Mouse (Mus musculus) cerebellum, adult 8-10 months (tissue): ENCODE measurements at regions not wholly inside any gene's neighbourhood (a gene's known extent, or its start where the extent isn't known, plus 50 kb on each side); places are given as distances from the start of the nearest gene placed in this dataset.

Experiments
- DNase-seq: peaks from one replicate; pipeline ENCODE4 v3.0.0; 2022

DNA sequence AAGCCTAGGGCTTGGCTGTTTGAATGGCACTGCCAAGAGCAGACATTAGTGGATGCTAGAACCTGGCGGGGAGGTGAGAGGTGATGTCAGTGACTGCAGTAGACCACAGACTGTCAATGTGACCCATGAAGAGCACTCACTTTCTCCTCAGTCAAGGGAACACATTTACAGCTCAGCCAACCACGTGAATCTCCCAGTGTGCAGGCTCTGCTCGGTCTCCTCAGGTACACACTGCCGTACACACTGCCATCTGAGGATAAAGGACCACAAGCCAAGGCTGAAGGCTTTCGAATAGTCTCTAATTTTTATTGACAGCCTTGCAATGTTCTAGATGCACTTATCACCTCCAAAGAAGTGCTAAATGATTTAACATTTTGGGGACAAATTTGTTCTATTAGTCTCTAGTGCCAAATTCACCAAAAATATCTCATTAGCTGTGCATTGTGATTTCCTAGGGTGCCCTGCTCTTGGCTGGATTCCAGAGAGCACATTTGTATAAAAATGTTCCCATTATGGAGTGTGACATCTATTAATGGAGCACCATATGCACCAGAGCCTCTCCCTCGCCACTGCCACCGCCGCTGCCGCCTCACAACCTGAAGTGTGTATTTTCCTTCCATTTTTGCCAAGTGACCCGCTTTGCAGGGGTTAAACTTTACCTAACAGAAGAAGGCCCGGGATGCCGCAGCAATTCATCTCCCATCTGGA lies 168.7 kb downstream of the Zfp326 start:
- peak; percentile 66 for DNase-seq

DNA sequence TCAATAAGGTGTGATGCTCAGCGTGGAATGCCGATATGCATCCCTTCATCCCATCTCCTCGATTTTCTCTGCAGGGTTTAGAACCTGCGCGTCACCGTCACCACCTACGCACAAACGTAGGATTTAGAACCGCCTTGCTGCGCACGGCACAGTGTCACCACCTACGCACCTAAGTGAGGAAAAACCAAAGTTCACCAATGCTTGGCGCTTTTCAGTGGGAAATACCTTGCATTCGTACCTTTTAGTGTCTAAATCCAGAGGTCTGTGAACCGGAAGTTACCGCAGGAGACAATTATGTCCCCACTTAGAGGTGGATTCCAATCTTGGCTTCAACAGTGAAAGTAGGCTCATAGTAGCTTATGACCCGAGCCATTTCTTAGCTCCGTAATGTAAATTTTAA lies 162.0 kb downstream of the Zfp326 start:
- DNase-seq: no peak

DNA sequence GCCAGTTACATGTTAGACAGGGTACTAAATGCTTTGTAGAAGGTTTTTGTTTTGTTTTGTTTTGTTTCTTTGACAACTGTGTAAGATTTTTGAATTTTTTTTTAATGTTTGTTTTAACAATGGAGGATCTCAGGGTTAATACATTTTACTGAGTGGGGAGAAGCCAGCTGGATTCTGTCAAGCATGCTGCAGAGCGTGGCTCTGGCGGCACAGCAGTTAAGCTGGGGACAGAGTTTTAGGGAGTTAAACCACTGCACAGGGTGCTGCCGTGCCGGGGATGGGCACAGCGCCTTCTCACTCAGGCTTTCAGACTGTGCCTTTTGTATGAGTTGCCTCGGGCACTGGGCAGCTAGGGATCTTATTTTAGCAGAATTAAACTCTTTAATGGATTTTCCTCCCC lies 159.8 kb downstream of the Zfp326 start:
- DNase-seq: no peak

DNA sequence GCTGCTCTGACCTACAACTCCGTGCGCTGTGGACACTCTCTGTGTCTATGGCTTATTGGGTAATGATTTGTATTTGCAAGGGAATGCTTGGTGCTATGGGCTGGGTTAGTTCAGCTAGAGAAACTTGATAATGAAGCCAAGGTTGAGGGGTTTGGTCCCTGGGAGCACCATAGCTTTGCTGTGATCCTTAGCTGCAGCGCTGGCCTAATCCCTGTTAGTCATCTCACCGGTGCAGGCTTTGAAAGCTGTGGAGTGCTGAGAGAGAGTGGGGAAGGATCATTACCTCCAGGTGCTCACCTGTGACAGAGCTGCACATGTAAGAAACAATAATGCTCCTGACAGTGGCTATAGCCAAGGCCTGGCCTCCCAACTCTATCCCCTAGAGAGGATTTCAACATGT lies 156.6 kb downstream of the Zfp326 start:
- DNase-seq: no peak

DNA sequence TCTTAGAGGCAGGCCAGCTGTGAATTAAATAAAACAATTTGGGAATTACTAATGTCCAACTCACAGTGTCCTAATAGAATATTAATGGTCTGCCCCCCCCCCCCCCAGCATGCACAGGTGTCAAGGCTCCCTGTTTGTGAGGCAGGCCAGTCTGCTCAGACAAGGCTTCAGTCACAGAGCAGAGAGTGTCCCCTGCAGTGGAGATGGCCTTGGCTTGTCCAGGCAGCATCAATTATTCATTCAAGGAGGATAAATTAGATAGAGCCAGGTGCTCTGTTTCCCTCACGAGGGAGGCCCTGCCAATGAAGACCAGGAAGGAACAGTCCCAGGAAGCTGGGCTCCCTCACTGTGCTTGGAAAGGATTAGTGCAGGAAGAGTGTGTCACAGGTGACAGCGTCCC lies 150.5 kb downstream of the Zfp326 start:
- peak; percentile 21 for DNase-seq

DNA sequence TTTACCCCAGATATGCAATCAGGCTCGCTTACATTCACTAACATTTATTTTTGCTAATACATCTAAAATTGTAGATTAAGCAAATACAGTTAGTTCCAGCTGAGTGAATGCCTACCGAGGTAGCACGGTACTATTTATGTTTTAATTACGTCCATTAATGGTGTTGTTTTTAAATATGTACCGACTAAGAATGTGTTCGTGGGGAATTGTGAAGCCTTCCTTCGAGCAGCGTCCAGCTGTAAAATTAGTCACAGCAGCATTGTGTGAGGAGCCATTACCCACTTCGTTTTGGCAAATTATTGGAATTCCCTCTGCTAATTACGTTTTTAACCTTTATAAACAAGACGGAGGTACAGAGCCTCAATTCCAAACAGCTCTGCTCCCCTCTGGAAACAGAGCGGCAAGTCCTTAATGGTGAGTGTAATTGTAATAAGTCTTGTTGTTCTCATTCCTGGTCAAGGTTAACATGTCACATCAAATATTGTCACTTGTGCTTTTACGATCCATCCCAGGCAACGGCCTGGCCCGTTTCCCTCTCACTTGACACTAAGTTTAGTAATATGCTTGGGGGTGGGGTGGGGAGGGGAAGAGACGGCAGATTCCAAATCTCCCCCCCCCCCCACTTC lies 128.0 kb downstream of the Zfp326 start:
- no peak for DNase-seq

DNA sequence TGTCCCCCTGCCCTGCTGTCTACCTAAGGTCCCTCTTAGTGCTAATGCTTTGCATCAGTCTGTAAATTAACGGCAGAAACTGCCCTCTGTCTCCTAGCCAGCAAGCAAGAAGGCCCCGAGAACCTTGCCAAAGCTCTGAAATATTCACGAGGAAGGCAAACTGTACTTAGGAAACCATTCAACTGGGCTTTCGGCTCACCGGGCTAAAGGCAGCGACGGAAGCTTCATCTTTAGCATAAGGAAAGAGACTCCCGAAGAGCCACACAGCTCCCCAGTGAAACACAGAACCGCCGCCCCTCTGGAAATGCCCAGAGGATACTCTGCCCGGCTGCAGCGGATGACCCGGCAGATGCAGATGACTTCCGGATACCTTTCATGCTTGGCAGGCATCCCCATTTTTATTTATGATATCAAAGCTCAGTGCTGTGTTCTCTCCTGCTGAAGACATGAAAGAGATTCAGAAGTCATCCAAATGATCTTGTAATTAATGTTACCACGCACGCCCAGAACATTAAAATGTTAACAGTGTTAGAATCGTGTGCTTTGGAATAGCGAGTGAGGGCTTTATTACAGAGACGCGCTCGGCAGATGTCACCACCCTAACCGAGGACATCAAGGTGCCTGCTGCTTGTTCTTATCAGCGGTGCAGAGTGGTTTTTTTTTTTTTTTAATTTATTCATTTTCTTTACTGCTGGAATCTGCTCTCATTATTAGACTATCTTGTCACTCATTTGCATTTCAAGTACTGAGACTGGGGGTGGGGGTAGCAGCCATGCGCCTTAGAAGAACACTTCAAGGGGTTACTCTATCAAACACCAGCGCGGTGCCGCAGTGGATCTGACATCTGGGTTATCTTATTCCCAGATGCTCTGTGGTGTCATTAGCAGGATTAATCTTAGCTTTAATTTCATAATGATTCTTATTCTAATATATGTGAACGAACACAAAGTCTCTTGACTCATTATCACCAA lies 127.2 kb downstream of the Zfp326 start:
- no peak for DNase-seq

DNA sequence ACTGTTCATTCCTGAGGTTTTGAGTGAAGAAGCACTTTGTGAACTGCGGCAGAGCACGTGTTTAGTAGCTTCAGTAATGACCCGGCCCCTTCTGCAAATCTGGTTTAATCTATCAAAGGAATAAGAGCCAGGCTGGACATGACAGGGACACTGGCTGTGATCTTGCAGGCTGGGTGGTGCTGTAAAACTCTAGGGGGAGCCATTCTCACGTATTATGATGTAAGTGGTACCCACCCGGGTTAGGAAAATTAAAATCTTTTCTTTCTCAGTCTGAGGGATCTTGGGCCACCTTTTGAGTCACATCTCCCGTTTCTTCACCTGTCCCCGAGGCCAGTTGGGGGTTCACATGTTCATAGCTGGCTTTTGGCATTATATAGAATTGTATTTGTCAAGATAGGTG lies 126.0 kb downstream of the Zfp326 start:
- DNase-seq: peak; percentile 56

DNA sequence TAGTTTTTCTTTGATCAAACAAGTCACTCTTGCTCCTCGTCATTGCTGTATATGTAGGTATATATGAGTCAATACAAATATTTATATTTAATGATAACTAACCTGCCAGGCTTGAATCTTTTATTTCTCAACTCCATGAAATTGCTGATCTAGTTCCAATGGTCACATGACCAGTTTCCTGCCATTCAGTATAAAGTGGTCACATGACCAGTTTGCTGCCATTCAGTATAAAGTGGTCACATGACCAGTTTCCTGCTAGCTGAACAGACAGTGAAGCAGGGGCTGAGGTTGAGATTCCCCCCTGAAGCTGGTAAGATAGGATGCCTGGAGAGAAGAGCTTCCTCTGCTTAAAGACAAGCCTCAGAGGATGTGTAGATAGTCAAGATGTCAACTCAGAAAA lies 117.9 kb downstream of the Zfp326 start:
- DNase-seq: no peak

DNA sequence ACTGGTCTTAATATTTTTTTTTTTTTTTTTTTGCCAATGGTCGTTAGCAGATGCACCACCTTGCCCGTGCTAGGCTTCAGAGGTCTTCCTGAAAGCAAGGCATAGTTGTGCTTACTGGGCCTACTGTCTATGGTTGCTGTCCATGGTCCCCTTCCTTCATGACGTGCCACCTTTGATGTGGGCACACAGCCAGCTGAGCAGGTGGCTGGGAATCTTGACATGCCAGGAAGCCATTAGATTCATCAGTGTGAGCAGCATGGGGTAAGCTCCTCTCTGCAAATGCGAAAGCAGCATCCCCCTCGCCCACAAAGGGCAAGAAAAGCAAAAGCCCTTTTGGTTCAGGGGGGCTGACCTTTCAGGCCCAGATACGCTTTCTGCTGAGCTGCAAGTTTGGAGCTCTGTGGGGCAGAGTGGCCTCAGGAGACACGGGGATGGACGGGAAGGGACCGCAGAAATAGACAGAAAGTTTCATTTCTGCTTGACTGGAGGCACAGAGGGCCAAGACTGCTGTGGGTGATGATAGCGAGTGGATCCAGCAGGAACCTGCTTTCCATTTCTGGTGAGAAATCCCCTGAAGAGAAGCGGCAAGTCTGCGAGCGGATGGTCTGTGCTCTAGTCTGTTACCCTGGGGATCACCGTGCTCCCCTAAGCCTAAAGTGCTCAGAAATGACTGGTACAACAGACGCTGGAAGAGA lies 116.8 kb downstream of the Zfp326 start:
- DNase-seq: peak; percentile 86

DNA sequence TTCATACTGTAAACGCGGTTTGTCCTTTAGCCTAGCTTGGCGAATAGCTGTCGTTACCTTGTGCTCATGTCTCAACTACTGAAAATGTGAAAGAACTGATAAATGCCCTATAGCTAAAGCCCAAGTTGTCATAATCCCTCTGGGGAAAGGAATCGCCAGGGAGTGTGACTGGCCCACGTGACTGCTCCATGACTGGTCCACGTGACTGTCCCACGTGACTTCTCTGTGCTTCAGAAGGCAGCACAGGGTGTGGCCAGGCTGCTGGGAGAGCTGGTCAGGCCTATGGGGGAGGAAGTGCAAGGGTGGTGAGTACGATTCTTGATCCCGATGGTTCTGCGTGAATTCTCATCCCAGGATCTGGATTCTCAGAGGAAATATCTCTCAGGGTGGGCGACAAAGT lies 114.4 kb downstream of the Zfp326 start:
- DNase-seq: no peak

DNA sequence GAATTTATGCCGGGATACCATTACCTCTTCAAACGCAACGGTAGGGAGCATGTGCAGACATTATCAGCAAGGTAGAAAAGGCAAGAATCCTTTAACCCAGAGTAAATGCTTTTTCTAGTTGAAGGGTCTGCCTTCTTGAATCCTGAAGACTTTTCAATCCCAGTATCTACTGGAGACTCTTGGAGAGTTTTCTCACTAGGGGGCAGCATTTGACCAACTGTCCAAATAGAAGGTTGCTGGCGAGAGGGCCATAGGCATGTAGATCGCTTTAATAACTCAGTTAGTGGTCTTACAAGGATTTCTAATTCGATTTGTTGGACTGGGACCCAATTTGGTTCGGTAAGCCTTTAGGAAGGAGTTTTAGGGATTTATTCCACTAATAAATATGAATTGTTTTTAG lies 110.0 kb downstream of the Zfp326 start:
- DNase-seq: peak; percentile 77

DNA sequence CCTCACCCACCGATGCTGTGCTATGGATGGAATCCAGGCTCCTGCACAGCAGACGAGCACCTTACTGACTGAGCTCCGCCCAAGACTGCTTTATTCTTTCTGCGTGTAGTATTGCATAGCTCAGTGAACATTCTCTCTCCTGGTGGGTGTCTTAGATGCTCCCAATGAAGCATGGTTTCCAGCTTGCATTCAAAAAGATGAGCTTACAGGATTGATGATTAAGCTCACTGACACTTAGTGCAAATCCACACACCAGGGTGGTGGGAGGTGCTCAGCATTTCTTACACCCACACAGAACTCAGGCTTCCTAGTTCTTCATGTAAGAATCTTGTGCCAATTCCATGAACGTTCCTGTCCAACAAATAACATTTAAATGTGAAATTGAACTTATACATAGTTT lies 106.8 kb downstream of the Zfp326 start:
- DNase-seq: no peak

DNA sequence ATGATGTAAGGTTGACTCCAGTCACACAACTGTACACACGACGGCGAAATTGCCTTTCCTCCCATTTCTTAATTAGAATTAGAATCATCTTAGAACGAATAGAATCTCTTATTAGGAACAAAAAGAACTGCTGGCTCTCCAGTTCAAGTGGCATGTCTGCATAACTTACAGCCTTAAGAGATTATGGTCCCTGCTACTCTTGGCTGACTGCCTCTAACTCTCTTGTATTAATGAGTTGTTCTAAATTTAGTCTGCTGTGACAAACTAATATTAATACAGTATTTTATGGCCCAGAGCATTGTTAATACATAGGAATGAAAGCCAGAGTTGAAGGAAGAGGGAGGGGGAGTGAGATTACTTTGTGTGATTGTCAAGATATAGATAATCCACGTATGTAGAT lies 100.4 kb downstream of the Zfp326 start:
- no peak for DNase-seq

DNA sequence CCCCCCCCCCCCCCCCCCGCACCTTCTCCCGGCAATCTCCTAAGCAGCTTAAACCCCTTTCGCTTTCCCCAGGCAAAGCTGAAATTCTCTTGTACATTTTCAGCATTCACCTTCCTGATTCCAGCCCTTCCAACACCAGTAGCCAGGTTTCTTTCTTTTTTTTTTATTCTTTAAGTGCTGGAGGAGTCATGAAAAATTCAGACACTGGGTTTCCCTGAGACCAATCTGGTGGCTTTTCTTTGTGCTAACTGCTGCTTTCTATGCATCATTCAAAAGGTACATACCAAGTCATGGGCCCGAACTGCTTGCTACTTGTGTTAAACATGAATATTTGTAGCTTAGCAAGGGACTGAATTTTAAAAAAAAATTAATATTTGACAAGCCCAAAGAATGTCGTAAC lies 99.7 kb downstream of the Zfp326 start:
- DNase-seq: no peak

DNA sequence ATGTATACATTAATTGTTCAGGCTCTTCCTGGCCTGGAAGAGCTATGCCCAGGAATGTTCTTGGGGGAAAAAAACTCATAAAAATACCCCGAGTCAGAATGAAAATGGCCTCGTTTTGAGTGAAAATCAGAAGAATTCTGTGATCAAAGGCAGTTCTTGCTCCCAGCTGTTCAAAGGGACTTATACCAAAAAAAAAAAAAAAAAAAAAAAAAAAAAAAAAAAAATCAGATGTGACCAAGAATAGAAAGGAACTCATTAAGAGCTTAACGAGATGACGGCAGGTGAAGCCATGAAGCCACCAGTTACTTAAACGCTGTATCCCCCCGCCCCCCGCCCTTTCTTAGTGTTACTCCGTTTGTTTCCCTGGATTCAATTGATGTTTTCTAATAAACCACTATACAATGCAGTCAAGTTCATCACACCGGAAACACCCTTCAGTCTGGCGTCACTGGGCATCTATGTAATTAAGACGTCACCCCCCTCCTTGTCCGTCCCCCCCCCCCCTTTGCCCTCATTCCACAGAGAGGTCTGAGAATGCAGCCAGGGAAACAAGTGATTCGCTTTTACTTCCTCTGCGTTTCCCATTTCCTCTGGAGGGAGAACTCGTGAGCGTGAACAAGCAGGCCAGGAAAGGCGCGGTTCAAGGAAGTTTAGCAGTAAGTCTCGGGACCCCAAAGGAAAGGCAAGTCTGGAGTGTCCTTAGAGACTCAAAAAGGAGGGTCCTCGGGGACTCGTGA lies 99.1 kb downstream of the Zfp326 start:
- no peak for DNase-seq

DNA sequence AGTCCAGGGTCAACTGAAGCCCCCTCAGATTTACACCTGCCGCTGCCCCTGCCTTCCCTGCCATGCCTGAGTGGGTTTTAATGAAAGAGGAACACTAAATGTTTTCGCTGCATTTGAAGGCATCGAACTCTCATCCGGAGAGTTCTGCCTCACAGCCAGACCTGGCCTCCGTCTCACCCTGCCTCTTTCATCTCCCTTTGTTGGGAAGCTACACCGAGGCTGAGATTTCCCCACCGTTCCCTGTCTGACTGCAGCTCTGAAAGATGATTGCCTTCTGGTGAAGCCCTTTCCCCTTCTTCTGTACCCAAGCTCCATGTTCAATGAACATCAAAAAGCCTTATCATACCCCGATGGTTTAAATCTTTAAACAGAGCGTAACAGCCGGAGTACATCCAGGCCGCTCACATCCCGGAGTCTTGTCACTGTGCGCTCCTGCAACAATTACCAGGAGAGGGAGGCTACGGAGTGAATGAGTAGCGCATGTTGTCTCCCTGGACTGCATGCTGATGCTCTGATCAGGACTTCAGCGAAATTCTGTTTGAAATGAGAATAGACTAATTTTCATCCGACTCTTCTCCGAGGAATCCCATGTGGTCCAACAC lies 98.3 kb downstream of the Zfp326 start:
- DNase-seq: no peak
